25 mouse cellular contexts compared by ENCODE assay signal in the genomic region with DNA sequence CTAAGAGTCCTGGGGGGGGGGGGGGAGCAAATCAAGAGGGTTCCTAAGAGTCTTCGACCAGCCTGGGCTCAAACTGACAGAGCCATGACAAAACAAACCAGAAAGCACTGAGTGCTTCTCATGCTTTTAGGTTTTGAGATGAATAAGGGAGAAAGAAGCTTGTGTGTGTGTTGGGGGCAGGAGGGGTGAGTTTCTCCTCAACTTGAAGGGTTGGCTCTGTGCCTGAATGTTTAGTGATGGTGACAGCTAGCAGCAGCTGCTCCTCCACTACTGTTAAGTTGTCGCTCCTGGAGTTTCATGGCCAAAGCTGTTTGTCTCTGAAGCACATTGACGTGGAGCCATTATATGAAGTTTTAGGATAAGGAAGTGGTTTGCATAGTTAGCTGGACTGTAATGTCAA. TPM values are rescaled to one million over a fixed set of nuclear protein-coding genes. Genes with fewer than 3 reads are reported as not detected.
DNase-seq lines count a peak whose midpoint lies in the region; ATAC-seq and TF ChIP-seq lines count a peak whose summit lies in the region.
"Had no signal": no experiment of that assay in that cellular context is flagged by ENCODE, and none has a peak within 500 bp of the region (broad histone marks: within the 10 kb centered on the region; RNA-seq: fewer than 3 reads in every experiment).

No protein-coding gene starts in this region.

- no peaks in the 10 kb centered on the region for H3K4me1 ChIP-seq in forebrain, postnatal 0 days (ENCODE audit: insufficient read depth)
- H3K4me1 ChIP-seq in forebrain, embryonic 15.5 days: peaks cover 9% of the 10 kb centered on the region
- H3K4me1 ChIP-seq in neural tube, embryonic 15.5 days: no peaks in the 10 kb centered on the region
- H3K4me1 ChIP-seq: embryonic facial prominence, embryonic 12.5 days; limb, embryonic 15.5 days had no signal

- H3K27me3 ChIP-seq in forebrain, postnatal 0 days (ENCODE audit: insufficient read depth, low read length): no peaks in the 10 kb centered on the region
- H3K27me3 ChIP-seq in forebrain, embryonic 15.5 days: no peaks in the 10 kb centered on the region
- no peaks in the 10 kb centered on the region for H3K27me3 ChIP-seq in neural tube, embryonic 15.5 days (replicated peaks)
- H3K27me3 ChIP-seq: embryonic facial prominence, embryonic 12.5 days; limb, embryonic 15.5 days had no signal

- peaks cover 58% of the 10 kb centered on the region for H3K36me3 ChIP-seq in forebrain, postnatal 0 days (ENCODE audit: insufficient read depth)
- peaks cover 81% of the 10 kb centered on the region for H3K36me3 ChIP-seq in forebrain, embryonic 15.5 days
- peaks cover 73% of the 10 kb centered on the region for H3K36me3 ChIP-seq in neural tube, embryonic 15.5 days

- H3K9me3 ChIP-seq in forebrain, postnatal 0 days (ENCODE audit: low read length): no peaks in the 10 kb centered on the region
- no peaks in the 10 kb centered on the region for H3K9me3 ChIP-seq in forebrain, embryonic 15.5 days
- no peaks in the 10 kb centered on the region for H3K9me3 ChIP-seq in neural tube, embryonic 15.5 days (replicated peaks)
- H3K9me3 ChIP-seq: embryonic facial prominence, embryonic 12.5 days; limb, embryonic 15.5 days had no signal

- no peak overlapping the region for H3K4me2 ChIP-seq in forebrain, postnatal 0 days (ENCODE audit: low read depth)
- no peak overlapping the region for H3K4me2 ChIP-seq in forebrain, embryonic 15.5 days (replicated peaks)
- H3K4me2 ChIP-seq in neural tube, embryonic 15.5 days: no peak overlapping the region
- H3K4me2 ChIP-seq: embryonic facial prominence, embryonic 12.5 days; hindbrain, embryonic 14.5 days; limb, embryonic 15.5 days; midbrain, embryonic 11.5 days had no signal

- no peak overlapping the region for H3K27ac ChIP-seq in forebrain, postnatal 0 days (ENCODE audit: low read depth, low read length)
- no peak overlapping the region for H3K27ac ChIP-seq in forebrain, embryonic 15.5 days (replicated peaks)
- no peak overlapping the region for H3K27ac ChIP-seq in neural tube, embryonic 15.5 days (replicated peaks)
- H3K27ac ChIP-seq: embryonic facial prominence, embryonic 12.5 days; hindbrain, embryonic 14.5 days; left cerebral cortex, adult 2 months; limb, embryonic 15.5 days had no signal

- DNase-seq in forebrain, postnatal 0 days: peak; percentile 65
- DNase-seq in kidney, postnatal 14 days: peak; percentile 43
- DNase-seq in kidney, adult 8-10 months: no peak
- peak; percentile 12 for DNase-seq in neural tube, embryonic 10.5 days (ENCODE audit: extremely low spot score, low spot score)
- no peak for DNase-seq in cerebellum, adult 9-11 months
- DNase-seq: B cell, adult 2 months; cerebellum, adult 11-12 months; gastrocnemius, postnatal 25 days; kidney, adult 2 months; liver, postnatal 0 days; right cerebral cortex, postnatal 25 days; thymus, postnatal 4 days had no signal

- H3K9ac ChIP-seq in forebrain, postnatal 0 days: no peak overlapping the region
- no peak overlapping the region for H3K9ac ChIP-seq in forebrain, embryonic 15.5 days (replicated peaks)
- H3K9ac ChIP-seq in neural tube, embryonic 15.5 days (replicated peaks): no peak overlapping the region
- H3K9ac ChIP-seq: embryonic facial prominence, embryonic 12.5 days; hindbrain, embryonic 14.5 days; limb, embryonic 15.5 days; liver, postnatal 0 days had no signal

- TF ChIP-seq CTCF in forebrain, postnatal 0 days (IDR thresholded peaks at IDR 0.05; ENCODE audit: low read depth): no peak

- H3K4me3 ChIP-seq in forebrain, postnatal 0 days (ENCODE audit: low read depth, low read length): no peak overlapping the region
- H3K4me3 ChIP-seq in forebrain, embryonic 15.5 days: no peak overlapping the region
- no peak overlapping the region for H3K4me3 ChIP-seq in neural tube, embryonic 15.5 days (replicated peaks)
- H3K4me3 ChIP-seq: embryonic facial prominence, embryonic 12.5 days; left cerebral cortex, adult 2 months; limb, embryonic 15.5 days had no signal

- ATAC-seq in forebrain, postnatal 0 days: no peak
- ATAC-seq in forebrain, embryonic 15.5 days (replicated peaks): no peak
- ATAC-seq in neural tube, embryonic 15.5 days (ENCODE audit: low FRiP score): no peak
- ATAC-seq: liver, postnatal 0 days had no signal

- 16% methylated on average over 3 of the region's 3 CpGs for WGBS in forebrain, postnatal 0 days
- 30% methylated on average over 3 of the region's 3 CpGs for WGBS in forebrain, embryonic 15.5 days
- WGBS in neural tube, embryonic 15.5 days: 43% methylated on average over 3 of the region's 3 CpGs

RNA-seq across cellular contexts. Expression of a gene that starts 16.4 kb away (rescaled TPM):
- 59.2 and 76.2 TPM in 2 replicates for total RNA-seq in forebrain, postnatal 0 days (2014; rRNA removed)
- polyA plus RNA-seq in forebrain, postnatal 0 days (2015; fragmentation: Nextera tagmentation; extraction: Ambion mirVana): 11.1 and 18.3 TPM in 2 replicates
- 22.9 and 23.1 TPM in 2 replicates for polyA plus RNA-seq in forebrain, embryonic 15.5 days (2015; fragmentation: Nextera tagmentation; extraction: Ambion mirVana)
- 15.1 and 16.8 TPM in 2 replicates for polyA plus RNA-seq in neural tube, embryonic 15.5 days (2015; fragmentation: Nextera tagmentation; extraction: Ambion mirVana)

RNA-seq across cellular contexts. Expression of a gene that starts 51.9 kb away (rescaled TPM):
- not detected in 2 replicates for total RNA-seq in forebrain, postnatal 0 days (2014; rRNA removed)
- not detected in 2 replicates for polyA plus RNA-seq in forebrain, postnatal 0 days (2015; fragmentation: Nextera tagmentation; extraction: Ambion mirVana)
- not detected in 2 replicates for polyA plus RNA-seq in forebrain, embryonic 15.5 days (2015; fragmentation: Nextera tagmentation; extraction: Ambion mirVana)
- polyA plus RNA-seq in neural tube, embryonic 15.5 days (2015; fragmentation: Nextera tagmentation; extraction: Ambion mirVana): not detected in 2 replicates
- total RNA-seq: adrenal gland, adult 18-20 months; ES-E14; gastrocnemius, postnatal 25 days; layer of hippocampus, adult 8-10 months had no signal
- polyA plus RNA-seq: embryonic facial prominence, embryonic 12.5 days; heart, embryonic 14.5 days; hindbrain, embryonic 14.5 days; limb, embryonic 15.5 days; midbrain, embryonic 11.5 days; neural tube, embryonic 11.5 days; testis, adult 2 months had no signal

RNA-seq across cellular contexts. Expression of a gene that starts 59.4 kb away (rescaled TPM):
- total RNA-seq in forebrain, postnatal 0 days (2014; rRNA removed): not detected in 2 replicates
- polyA plus RNA-seq in forebrain, postnatal 0 days (2015; fragmentation: Nextera tagmentation; extraction: Ambion mirVana): not detected in 2 replicates
- polyA plus RNA-seq in forebrain, embryonic 15.5 days (2015; fragmentation: Nextera tagmentation; extraction: Ambion mirVana): 0.06 TPM in 1 of 2 replicates, not detected in the other
- polyA plus RNA-seq in neural tube, embryonic 15.5 days (2015; fragmentation: Nextera tagmentation; extraction: Ambion mirVana): 0.26 TPM in 1 of 2 replicates, not detected in the other
- total RNA-seq: gastrocnemius, postnatal 25 days; layer of hippocampus, adult 8-10 months; left cerebral cortex, adult 2 months had no signal
- polyA plus RNA-seq: heart, embryonic 14.5 days; hindbrain, embryonic 14.5 days; neural tube, embryonic 11.5 days had no signal

Comparison
In these comparisons a context has a peak if more than half of its experiments do, and no peak if none do; other contexts are left out.
1. DNase-seq: peak in forebrain, postnatal 0 days (single experiment), kidney, postnatal 14 days (single experiment) and neural tube, embryonic 10.5 days (single experiment); none in kidney, adult 8-10 months (0 of 2) and cerebellum, adult 9-11 months (single experiment).